Mouse (Mus musculus) left cerebral cortex, adult 9 months (tissue): ENCODE data around the gene Terb1.

ENCODE experiments used
- DNase-seq, 2 experiments: peaks; one replicate each; pipeline ENCODE4 v3.0.0; 2022; ENCODE audit warnings: low spot score in 2 of 2

The Terb1 gene

GRCm38 (mm10) chr8:104452177-104452576 is 57.5 kb downstream of the Terb1 start:
- DNase-seq, result no peak

GRCm38 (mm10) chr8:104448796-104449195 is 60.9 kb downstream of the Terb1 start:
- no peak for DNase-seq

GRCm38 (mm10) chr8:104446016-104446415 is 63.7 kb downstream of the Terb1 start:
- no peak for DNase-seq

- no peak for DNase-seq
These were observed 64.5 kb downstream of the Terb1 start for GRCm38 (mm10) chr8:104445248-104445647.

GRCm38 (mm10) chr8:104443125-104443679 is 66.5 kb downstream of the Terb1 start:
- no peak for DNase-seq

GRCm38 (mm10) chr8:104442299-104443124 is 67.2 kb downstream of the Terb1 start, which contains the start of gene Dync1li2:
Dync1li2 (minus strand) TSS chr8:104443047.
- DNase-seq, result peak; percentile 66 to 93

- peak in 1 of 2 experiments; percentile 41 for DNase-seq
These were observed 68.1 kb downstream of the Terb1 start for GRCm38 (mm10) chr8:104441613-104442012.

GRCm38 (mm10) chr8:104439461-104439860 is 70.2 kb downstream of the Terb1 start:
- no peak for DNase-seq

- DNase-seq, result peak in 1 of 2 experiments; percentile 64
These were observed 72.1 kb downstream of the Terb1 start for GRCm38 (mm10) chr8:104437494-104438135.

GRCm38 (mm10) chr8:104436591-104436990 is 73.1 kb downstream of the Terb1 start:
- no peak for DNase-seq

- peak; percentile 88 to 98 for DNase-seq
These were observed 73.7 kb downstream of the Terb1 start for GRCm38 (mm10) chr8:104436038-104436437.

- peak in 1 of 2 experiments; percentile 43 for DNase-seq
These were observed 74.8 kb downstream of the Terb1 start for GRCm38 (mm10) chr8:104434826-104435354.

- no peak for DNase-seq
These were observed 75.4 kb downstream of the Terb1 start for GRCm38 (mm10) chr8:104434275-104434674.

- DNase-seq, result no peak
These were observed 76.4 kb downstream of the Terb1 start for GRCm38 (mm10) chr8:104433191-104433842.

- DNase-seq, result no peak
These were observed 77.1 kb downstream of the Terb1 start for GRCm38 (mm10) chr8:104432656-104433055.

- DNase-seq, result no peak
These were observed 79.5 kb downstream of the Terb1 start for GRCm38 (mm10) chr8:104430230-104430629.

GRCm38 (mm10) chr8:104427703-104428102 is 82.0 kb downstream of the Terb1 start:
- no peak for DNase-seq

- DNase-seq, result no peak
These were observed 87.4 kb downstream of the Terb1 start for GRCm38 (mm10) chr8:104422313-104422712.

GRCm38 (mm10) chr8:104416022-104416421 is 93.7 kb downstream of the Terb1 start:
- DNase-seq, result no peak

- DNase-seq, result no peak
These were observed 95.5 kb downstream of the Terb1 start for GRCm38 (mm10) chr8:104414204-104414603.

GRCm38 (mm10) chr8:104413770-104414169 is 95.9 kb downstream of the Terb1 start:
- no peak for DNase-seq
